Mouse (Mus musculus) heart, postnatal 4 days (tissue): ENCODE measurements around the gene Insig1. TPM values are rescaled to one million over a fixed set of nuclear protein-coding genes. Genes with fewer than 3 reads are reported as not detected.

Experiments used
- DNase-seq: peaks from one replicate; pipeline ENCODE4 v3.0.0; 2021
- total RNA-seq, 2 experiments: library from RNA; stranded (reverse); gene quantifications; 2 replicates each; pipeline ENCODE4 v1.2.3; 2021

The Insig1 gene
- total RNA-seq, 2 experiments from 2014 or later: 53.3 to 54.0 TPM

DNA sequence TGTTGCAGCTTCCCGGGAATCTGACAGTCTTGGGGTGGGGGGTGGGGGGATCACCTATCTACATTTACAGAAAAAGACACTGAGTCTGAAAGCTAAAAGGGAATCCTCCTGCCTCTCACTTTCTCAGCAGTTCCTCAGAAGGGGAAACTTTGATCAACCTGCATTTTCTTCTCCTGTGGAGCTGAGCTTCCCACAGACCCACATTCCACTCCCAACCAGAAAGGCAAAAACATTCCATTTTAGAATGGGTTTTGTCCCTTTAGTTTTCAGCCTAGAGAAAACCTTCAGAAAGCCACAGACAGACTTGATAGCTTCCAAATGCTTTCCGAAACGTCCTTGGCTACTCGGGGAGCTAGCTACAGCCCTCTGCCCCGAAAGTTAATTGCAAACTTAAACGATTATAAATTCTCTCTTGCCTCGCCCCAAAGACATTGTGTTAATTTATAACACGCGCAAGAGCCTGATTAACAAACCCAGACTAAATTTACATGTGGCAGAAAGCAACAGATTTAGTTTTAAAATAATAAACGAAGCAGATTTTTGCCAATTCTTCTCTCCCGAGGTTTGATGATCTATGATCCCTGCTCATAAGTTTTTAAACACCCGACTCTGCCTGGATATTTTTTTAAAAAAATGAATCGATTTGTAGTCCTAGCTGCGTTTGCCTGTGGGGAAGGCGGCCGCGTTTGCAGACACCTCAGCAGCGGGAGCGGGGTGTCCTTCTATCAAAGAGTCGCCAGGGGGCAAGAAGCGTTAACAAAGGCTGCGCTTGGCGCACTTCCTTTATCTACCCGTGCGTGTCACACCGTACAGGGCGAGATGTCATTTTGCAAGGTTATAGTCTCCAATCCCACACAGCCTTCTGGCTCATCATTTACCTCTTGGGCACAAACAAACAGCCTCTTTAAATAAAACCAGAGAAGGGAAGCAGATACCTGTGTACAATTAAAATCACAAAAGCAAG lies 51.6 kb downstream of the Insig1 start:
- peak; percentile 75 for DNase-seq

DNA sequence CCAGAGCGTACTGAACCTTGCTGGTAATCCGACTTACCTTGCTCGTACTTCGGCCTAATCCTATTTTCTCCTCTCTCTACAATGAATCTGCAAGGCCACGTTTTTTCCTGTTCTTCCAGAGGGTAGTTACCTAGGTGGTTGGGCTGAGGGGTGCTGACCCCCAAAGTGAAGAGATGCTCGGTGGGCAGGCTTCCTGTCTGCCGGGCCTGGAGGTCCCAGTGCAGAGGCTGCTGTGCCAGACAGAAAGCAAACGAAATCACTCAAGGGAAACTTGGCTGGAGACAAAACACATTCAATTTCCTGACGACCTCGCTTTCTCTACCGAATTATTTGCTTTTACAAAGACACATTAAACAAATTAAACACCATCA lies 52.3 kb downstream of the Insig1 start:
- no peak for DNase-seq

DNA sequence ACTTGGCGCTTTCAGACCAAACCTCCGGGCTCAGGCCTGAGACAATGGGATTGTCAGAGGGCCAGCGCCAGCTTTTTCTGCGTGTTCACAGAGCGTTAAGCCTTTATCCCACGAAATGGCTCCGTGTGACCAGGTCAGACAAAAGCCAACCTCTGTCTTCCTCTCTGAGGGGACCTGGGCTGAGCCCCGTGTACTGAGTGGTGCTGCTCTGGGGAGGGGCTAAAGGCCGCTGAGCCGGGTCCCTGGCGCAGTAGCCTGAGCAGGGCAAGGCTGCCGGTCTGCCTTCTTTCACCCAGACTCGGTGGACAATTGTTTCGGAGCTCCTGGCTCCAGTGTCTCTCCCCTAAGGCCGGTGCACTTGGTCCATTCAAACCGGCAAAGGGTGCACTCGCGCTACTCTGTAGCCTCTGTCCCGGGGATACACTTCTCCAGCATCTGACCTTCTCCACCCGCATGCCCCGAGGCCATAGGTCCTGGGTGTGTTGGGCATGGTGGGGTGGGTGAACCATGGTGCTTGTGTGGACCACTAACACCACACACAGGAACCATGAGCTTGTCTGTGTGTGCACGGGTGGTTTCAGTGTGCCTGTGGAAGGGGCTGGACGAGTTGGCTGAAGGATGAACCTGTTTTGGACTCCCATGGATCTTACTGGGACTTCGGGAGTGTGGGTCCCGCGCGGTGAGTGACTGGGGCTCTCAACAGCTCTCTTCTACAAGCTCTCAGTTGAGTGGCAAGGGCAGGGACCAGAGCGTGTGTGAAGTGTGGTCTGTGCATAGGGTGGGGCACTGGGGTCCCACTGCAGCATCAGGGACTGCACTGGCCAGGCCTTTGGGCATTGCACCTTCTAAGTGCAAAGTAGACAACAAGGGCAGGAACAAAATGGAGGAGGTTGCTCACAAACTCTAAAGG lies 53.4 kb downstream of the Insig1 start:
- no peak for DNase-seq

Other genes starting within 250 kb of the Insig1 start
- not detected for gene Htr5a, start 229.2 kb upstream of the Insig1 start, total RNA-seq
- gene En2, start 94.3 kb downstream of the Insig1 start, total RNA-seq: not detected
- not detected for gene Cnpy1, start 174.4 kb downstream of the Insig1 start, total RNA-seq
- 10 to 100 TPM; 43.9 to 46.0 TPM for gene Rbm33, start 245.8 kb downstream of the Insig1 start, total RNA-seq